Mouse (Mus musculus): ENCODE results near the gene Rab7.

Rab7 gene

GRCm38 (mm10) chr6:88044577-88045405 is at the start of gene Rab7:
TSS of gene Rab7 (minus strand) at chr6:88045270.
- peak; percentile 98 for ATAC-seq (ENCODE audit: insufficient number of reproducible peaks, low FRiP score, low TSS enrichment)

GRCm38 (mm10) chr6:88088971-88089370 is 43.9 kb upstream of the Rab7 start:
- no peak for ATAC-seq (ENCODE audit: insufficient number of reproducible peaks, low FRiP score, low TSS enrichment)

GRCm38 (mm10) chr6:88084278-88085151 is 39.4 kb upstream of the Rab7 start, which contains the start of gene Rpn1:
TSS of gene Rpn1 (plus strand) at chr6:88084482.
- ATAC-seq (ENCODE audit: insufficient number of reproducible peaks, low FRiP score, low TSS enrichment), result peak; percentile 99

- ATAC-seq (ENCODE audit: insufficient number of reproducible peaks, low FRiP score, low TSS enrichment), result no peak
Measured at GRCm38 (mm10) chr6:88083672-88084071, 38.6 kb upstream of the Rab7 start.

- no peak for ATAC-seq (ENCODE audit: insufficient number of reproducible peaks, low FRiP score, low TSS enrichment)
Measured at GRCm38 (mm10) chr6:88083095-88083494, 38.0 kb upstream of the Rab7 start.

GRCm38 (mm10) chr6:88075960-88076517 is 31.0 kb upstream of the Rab7 start:
- no peak for ATAC-seq (ENCODE audit: insufficient number of reproducible peaks, low FRiP score, low TSS enrichment)

GRCm38 (mm10) chr6:88074752-88075554 is 29.9 kb upstream of the Rab7 start:
- peak; percentile 96 for ATAC-seq (ENCODE audit: insufficient number of reproducible peaks, low FRiP score, low TSS enrichment)

GRCm38 (mm10) chr6:88071216-88071615 is 26.1 kb upstream of the Rab7 start:
- ATAC-seq (ENCODE audit: insufficient number of reproducible peaks, low FRiP score, low TSS enrichment), result no peak

- no peak for ATAC-seq (ENCODE audit: insufficient number of reproducible peaks, low FRiP score, low TSS enrichment)
Measured at GRCm38 (mm10) chr6:88070468-88070867, 25.4 kb upstream of the Rab7 start.

- ATAC-seq (ENCODE audit: insufficient number of reproducible peaks, low FRiP score, low TSS enrichment), result no peak
Measured at GRCm38 (mm10) chr6:88068739-88069138, 23.7 kb upstream of the Rab7 start.

- no peak for ATAC-seq (ENCODE audit: insufficient number of reproducible peaks, low FRiP score, low TSS enrichment)
Measured at GRCm38 (mm10) chr6:88067722-88068121, 22.7 kb upstream of the Rab7 start.

- no peak for ATAC-seq (ENCODE audit: insufficient number of reproducible peaks, low FRiP score, low TSS enrichment)
Measured at GRCm38 (mm10) chr6:88065968-88066367, 20.9 kb upstream of the Rab7 start.

GRCm38 (mm10) chr6:88065116-88065515 is 20.0 kb upstream of the Rab7 start:
- no peak for ATAC-seq (ENCODE audit: insufficient number of reproducible peaks, low FRiP score, low TSS enrichment)

GRCm38 (mm10) chr6:88064072-88064642 is 19.1 kb upstream of the Rab7 start:
- ATAC-seq (ENCODE audit: insufficient number of reproducible peaks, low FRiP score, low TSS enrichment), result no peak

GRCm38 (mm10) chr6:88062398-88062797 is 17.3 kb upstream of the Rab7 start:
- no peak for ATAC-seq (ENCODE audit: insufficient number of reproducible peaks, low FRiP score, low TSS enrichment)

- no peak for ATAC-seq (ENCODE audit: insufficient number of reproducible peaks, low FRiP score, low TSS enrichment)
Measured at GRCm38 (mm10) chr6:88061406-88061805, 16.3 kb upstream of the Rab7 start.

- no peak for ATAC-seq (ENCODE audit: insufficient number of reproducible peaks, low FRiP score, low TSS enrichment)
Measured at GRCm38 (mm10) chr6:88060602-88061001, 15.5 kb upstream of the Rab7 start.

GRCm38 (mm10) chr6:88059903-88060302 is 14.8 kb upstream of the Rab7 start:
- ATAC-seq (ENCODE audit: insufficient number of reproducible peaks, low FRiP score, low TSS enrichment), result no peak

- no peak for ATAC-seq (ENCODE audit: insufficient number of reproducible peaks, low FRiP score, low TSS enrichment)
Measured at GRCm38 (mm10) chr6:88056866-88057265, 11.8 kb upstream of the Rab7 start.

GRCm38 (mm10) chr6:88055663-88056062 is 10.6 kb upstream of the Rab7 start:
- ATAC-seq (ENCODE audit: insufficient number of reproducible peaks, low FRiP score, low TSS enrichment), result no peak

Measured in cerebellum, adult (tissue).